Mouse (Mus musculus) heart, postnatal 0 days (tissue): ENCODE data around the gene Slc8b1.

ENCODE experiments used
- CTCF ChIP-seq: IDR thresholded peaks from 2 replicates; pipeline ENCODE4 v1.5.1; 2016; ENCODE audit warnings: antibody characterized with exemption, control low read depth, low read depth
- EP300 ChIP-seq: IDR thresholded peaks from 2 replicates; pipeline ENCODE4 v1.6.1; 2016; ENCODE audit warnings: antibody characterized with exemption, low read depth

DNA sequence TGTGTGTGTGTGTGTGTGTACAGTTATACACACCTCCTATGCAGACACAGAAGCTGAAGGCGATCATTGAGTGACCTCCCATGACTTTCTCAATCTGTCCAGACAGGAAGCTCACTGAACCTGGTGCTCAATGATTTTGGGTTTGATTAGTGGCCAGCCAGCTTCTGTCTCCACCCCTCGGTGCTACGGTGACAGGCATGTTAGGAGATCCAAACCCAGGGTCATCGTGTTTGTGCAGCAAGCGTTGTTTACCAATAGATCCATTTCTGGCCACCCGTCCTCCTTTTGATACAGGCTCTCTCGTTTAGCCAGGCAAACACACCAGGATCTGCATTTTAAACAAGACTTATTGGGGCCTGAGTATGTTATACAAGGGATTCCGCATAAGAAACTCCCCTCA, 20.7 kb downstream of the Slc8b1 start:
- TF ChIP-seq CTCF = no peak
- TF ChIP-seq EP300 = no peak
